Mouse (Mus musculus): ENCODE measurements around the gene Wbp1l.

Gene Wbp1l

DNA sequence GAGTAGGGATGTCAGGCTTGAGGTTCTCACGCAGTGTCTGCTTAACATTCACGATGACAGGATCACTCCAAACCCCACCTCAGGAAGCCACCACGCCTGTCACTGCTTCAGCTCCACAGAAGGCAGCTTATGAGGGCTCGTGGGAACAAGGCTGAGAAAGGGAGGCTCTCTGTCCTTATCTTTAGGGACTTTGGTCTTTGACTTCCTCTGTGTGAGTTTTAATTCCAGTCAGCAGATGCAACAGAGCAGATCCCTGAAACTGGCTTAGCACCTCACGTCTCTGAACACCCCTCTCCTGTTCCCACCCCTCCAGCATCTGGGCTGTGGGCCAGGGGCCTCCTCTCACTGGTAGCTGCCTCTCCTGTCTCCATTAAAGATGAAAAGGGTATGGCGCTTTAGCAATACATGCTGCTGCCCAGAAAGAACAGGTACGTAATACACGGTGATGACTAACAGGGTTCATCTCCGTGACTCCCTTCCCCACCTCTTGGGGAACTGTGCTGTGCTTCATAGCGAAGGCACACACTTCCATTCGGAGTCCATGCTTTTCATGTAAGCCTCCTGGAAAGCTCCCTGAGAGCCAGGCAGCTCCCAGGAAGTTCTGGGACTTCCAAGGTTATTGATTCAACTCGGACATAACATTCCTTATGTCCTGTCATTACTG, 81.0 kb downstream of the Wbp1l start:
- in situ Hi-C loops (cut with MboI; ENCODE audit: low pct_unique_long_range_greater_than_20kb in 1 of 2, low sequenced_read_pairs in 2 of 2, unreplicated experiment in 1 of 2): no loop called here

DNA sequence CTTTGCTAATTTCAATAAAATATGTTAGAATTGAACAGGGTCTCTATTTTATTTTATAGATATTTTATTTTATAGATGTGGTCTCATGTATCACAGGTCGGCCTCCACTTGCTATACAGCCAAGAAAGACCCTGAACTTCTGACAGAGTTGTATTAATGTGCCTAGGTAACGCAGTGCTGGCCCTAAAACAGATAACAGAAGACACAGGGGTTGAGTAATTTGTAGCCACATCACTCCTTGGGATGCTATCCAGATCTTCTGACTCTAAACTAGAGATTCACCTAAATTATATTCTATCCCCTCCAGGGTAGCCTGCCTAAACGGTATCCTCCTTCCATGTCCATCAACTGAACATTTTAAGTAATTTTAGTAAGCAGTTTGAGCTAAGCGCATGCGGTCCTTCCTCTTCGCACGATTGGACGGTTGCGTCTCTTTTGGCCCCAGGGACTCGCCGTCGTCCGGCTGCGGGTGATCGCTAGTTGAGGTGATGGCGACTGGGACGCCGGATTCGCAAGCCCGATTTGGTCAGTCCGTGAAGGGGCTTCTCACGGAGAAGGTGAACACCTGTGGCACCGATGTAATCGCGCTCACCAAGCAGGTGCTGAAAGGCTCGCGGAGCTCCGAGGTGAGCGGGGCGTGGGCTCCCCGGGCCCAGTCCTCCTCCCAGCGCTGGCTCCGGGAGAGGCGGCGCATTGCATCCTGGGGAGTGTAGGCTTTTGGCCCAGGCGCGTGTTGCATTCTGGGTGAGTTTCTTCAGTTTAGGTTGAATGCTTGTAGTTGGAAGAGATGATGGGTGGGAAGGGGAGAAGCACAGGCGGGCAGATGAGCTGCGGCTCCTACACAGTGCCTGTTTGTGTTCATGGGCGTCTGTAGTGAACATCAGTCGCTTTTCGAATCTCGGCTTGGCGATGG, 90.8 kb downstream of the Wbp1l start, which contains the start of gene Borcs7:
Gene Borcs7 (plus strand): TSS at position 447 of the 913 bp plus-strand sequence.
- in situ Hi-C loops (cut with MboI; ENCODE audit: low pct_unique_long_range_greater_than_20kb in 1 of 2, low sequenced_read_pairs in 2 of 2, unreplicated experiment in 1 of 2): no loop called here

DNA sequence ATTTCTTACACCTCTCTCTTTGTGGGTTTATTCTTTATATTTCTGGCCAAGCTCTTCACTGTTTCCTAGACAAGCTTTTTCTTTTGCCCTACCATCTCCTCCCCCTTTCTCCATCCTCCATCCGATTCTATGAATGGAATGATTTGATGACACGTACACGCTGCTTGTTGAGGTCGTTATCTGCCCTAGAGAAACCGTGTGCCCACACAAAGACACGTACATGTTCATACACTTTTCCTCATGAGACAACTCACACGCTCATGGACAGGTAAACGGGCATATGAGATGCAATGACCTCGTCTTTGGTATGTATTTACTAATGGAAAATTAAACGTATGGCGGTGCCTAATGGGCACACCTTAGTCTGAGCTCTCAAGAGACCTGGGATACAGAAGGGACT, 91.5 kb downstream of the Wbp1l start:
- in situ Hi-C loops (cut with MboI; ENCODE audit: low pct_unique_long_range_greater_than_20kb in 1 of 2, low sequenced_read_pairs in 2 of 2, unreplicated experiment in 1 of 2): no loop called here

DNA sequence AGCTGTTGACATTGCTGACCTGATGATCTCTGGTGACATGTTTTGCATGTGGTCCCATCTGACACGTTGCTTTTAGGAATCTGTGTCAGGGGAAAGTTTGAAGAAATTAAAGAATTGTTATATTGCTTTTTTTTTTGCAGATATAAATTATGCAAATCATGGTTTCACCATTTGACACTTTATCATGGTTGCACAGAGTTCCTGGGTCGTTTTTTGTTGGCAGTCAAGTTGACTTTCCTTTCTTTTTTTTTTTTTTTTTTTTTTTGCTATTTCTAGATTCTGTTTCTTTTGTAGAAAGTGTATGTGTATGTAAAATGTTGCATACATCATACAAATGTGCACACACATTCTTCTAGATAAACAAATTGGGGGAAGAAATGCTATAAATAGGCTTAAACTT, 92.2 kb downstream of the Wbp1l start:
- in situ Hi-C loops (cut with MboI; ENCODE audit: low pct_unique_long_range_greater_than_20kb in 1 of 2, low sequenced_read_pairs in 2 of 2, unreplicated experiment in 1 of 2): no loop called here

DNA sequence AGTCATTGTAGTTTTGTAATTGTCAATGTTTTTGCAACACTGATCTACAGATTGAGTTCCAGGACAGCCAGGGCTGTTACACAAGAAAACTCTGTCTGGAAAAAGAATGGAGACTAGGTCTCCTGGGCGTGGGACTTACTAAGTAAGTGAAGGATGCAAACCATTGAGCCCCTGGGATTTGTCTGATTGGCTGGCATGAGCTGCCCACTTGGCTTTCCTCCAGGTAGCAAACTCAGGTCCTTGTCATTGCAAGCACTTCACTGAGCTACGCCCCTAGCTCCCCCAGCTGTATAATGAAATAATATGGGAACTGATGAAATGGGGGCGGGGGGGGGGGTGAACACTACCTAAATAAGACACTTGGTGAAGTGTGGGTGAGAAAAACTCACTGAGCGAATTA, 94.3 kb downstream of the Wbp1l start:
- in situ Hi-C loops (cut with MboI; ENCODE audit: low pct_unique_long_range_greater_than_20kb in 1 of 2, low sequenced_read_pairs in 2 of 2, unreplicated experiment in 1 of 2): no loop called here

DNA sequence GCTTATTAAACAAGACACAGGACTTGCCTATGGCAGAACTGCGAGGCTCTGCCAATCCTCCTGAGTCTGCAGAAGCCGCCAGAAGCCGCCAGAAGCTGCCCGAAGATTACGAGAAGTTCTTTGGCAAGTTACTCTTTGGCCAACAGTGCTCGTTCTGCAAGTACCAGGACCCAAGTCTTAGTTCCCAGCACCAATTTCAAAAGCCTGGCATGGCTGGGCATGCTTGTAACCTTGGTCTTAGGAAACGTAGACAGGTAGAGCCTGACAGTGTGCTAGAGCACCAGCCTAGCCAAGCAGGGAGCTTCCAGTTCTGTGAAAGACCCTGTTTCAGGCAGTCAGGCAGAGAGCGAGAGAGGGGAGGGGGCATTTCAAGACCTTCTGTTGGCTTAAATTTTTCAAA, 97.6 kb downstream of the Wbp1l start:
- in situ Hi-C loops (cut with MboI; ENCODE audit: low pct_unique_long_range_greater_than_20kb in 1 of 2, low sequenced_read_pairs in 2 of 2, unreplicated experiment in 1 of 2): no loop called here

DNA sequence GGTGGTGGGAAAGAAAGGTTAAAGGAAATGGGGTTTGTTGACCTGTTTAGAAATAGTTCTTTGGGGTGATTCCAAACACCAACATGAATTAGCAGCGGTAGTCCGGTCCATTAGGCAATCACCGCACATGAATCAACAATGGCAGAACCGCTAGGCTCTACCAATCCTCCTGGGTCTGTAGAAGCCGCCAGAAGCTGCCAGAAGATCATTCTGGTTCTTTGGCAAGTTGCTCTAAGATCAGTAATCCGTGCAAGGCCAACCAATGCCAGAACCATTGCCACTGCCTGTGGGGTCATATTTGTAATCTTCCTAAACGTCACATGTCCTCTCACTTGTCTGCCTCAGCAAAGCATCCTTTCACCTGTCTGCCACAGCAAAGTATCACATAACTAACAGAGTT, 98.1 kb downstream of the Wbp1l start:
- in situ Hi-C loops (cut with MboI; ENCODE audit: low pct_unique_long_range_greater_than_20kb in 1 of 2, low sequenced_read_pairs in 2 of 2, unreplicated experiment in 1 of 2): no loop called here

DNA sequence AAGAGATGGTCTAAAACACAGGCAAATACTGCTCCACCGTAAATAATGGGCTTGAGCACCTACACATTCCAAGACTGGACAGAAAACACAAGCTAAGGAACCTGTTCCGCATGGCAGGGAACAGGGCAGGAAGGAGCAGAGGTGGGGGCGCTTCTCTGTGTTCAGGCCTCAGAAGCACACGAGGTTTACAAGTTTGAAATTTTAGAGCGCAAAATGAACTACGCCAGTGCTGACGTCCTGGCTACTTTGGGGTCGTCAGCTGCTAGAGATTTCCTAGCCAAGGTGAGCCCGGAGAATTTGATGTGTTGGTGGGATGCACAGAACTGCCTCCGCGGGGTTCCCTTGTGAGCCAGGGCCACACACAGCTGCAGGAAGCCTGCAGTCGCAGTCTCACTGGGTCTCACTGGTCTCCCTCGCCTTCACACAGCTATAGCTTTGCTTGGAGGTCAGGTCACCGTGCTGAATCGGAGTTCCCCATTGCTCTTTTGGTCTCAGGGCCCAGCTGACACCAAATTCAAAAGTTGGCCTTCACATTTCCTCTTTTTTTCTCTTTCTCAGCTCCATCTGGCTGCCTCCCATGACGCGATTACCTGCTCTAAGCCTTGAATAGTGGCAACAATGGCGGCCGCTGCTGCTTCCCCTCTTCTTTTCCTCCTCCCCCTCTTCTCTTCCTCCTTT, 99.1 kb downstream of the Wbp1l start:
- in situ Hi-C loops (cut with MboI; ENCODE audit: low pct_unique_long_range_greater_than_20kb in 1 of 2, low sequenced_read_pairs in 2 of 2, unreplicated experiment in 1 of 2): no loop called here

DNA sequence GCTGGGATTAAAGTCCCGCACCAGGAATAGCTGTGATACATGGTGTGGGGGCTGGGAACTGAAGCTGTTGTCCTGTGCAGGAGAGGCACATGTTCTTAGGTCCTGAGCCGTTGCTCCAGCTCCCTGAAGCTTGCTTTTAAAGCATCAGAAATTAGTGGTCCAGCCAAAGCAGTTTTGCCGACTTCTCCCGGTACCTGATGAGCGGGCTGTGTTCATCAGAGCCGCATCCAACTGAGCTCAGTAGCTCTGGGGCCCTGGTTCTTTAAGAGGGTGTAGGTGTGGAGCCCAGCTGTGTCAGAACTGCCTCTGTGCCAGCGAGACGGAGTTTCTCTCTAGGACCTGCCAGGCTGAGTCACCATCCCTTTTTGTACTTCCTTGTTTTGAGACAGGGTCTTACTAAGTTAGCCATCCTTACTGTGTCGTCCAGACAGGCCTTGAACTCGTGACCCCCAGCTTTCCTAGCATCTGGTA, 100.2 kb downstream of the Wbp1l start:
- in situ Hi-C loops (cut with MboI; ENCODE audit: low pct_unique_long_range_greater_than_20kb in 1 of 2, low sequenced_read_pairs in 2 of 2, unreplicated experiment in 1 of 2): no loop called here

DNA sequence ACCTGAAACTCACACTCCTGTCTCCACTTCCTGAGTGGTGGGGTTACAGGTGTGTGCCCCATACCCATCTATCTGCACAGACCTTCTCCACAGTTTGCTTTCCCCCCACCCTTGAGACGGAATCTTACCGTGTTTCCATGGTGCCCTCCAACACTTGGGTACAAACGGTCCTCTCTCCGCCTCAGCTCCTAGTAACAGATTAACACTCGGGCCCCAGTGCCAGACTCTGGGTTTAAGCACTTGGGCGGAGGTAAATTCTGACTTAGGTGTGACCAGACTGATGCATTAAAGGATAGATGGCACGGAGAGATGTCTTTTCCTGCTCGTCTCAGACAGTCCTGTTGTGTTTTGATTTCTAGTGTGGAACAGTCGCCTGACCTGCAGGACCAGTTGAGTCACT, 102.3 kb downstream of the Wbp1l start:
- in situ Hi-C loops (cut with MboI; ENCODE audit: low pct_unique_long_range_greater_than_20kb in 1 of 2, low sequenced_read_pairs in 2 of 2, unreplicated experiment in 1 of 2): no loop called here

DNA sequence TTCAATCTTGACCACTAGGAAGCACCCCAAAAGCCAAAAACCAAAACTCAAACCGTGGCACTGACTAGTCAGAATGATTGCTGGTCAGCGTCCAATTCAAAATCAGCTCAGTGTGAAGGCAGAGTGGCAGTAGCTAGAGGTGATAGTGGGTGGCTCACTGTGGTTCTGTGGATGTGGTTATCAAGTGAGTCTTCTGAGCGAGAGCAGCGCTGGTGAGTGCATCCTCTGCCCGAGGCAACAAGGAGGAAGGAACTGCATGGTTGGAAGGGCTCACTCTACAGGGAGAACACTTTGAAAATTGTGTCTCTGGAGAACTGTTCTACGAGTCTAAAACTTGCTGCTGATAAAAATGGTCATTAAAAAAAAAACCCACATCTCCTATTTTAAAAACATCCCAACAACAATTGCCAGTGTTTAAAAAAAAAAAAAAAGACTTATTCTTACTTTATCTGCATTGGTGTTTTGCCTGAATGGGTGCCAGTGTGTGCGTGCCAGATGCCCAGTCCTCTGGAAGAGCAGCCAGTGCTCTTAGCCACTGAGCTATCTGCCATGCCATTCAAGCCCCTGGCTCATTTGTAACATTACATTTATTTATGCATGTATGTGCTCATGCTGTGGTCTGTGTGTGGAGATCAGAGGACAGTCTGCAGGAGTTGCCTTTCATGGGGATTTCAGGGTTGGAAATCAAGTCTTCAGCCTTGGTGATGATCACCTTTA, 107.1 kb downstream of the Wbp1l start:
- in situ Hi-C loops (cut with MboI; ENCODE audit: low pct_unique_long_range_greater_than_20kb in 1 of 2, low sequenced_read_pairs in 2 of 2, unreplicated experiment in 1 of 2): no loop called here

DNA sequence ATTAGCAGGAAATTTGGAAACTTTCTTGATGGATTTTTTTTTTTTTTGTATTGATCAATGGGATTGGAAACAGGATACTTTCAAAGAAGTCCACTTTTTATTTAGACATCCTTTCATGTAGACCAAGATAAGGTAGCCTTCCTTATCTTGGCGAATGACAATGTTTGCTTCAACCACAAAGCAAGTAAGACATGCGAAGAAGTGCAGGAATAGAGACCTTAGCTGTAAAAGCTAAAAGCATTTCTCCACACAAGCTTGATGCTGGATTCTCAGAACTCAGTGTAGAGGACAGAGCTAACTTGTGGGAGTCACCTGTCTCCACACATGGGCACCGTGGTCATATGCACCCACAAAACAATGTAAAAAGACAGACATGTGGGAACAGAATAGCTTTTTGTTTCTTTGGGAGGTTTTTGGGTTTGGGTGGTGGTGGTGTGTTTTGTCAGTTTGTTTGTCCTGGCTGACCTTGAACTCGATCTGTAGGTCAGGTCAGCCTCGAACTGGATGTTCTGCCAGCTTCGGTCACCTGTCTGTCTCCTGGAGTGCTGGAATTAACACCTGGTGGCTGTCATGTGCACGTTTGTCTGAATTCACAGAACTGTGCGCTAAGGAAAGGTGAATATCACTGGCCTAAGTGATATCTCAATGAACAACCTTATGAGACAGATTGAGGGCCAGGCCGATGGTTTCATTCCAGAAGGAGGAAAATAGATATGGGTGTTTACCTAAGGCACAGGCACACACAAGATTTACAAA, 107.8 kb downstream of the Wbp1l start:
- in situ Hi-C loops (cut with MboI; ENCODE audit: low pct_unique_long_range_greater_than_20kb in 1 of 2, low sequenced_read_pairs in 2 of 2, unreplicated experiment in 1 of 2): no loop called here

Measured in mouse embryonic stem cell (cell line).